Mouse (Mus musculus) C2C12 (cell line): ENCODE data around the gene Ank3.

Experiments
- CEBPB ChIP-seq: IDR thresholded peaks from one replicate; pipeline ENCODE4 v1.6.1; 2011; ENCODE audit warnings: low read depth, mild to moderate bottlenecking, control low read depth, moderate library complexity
- CTCF ChIP-seq: IDR thresholded peaks from one replicate; pipeline ENCODE4 v1.5.1; 2011; ENCODE audit not compliant: control insufficient read depth, insufficient read depth, insufficient read length
- FOSL1 ChIP-seq: IDR thresholded peaks from one replicate; pipeline ENCODE4 v1.8.0; 2011; ENCODE audit warnings: mild to moderate bottlenecking, low read length; ENCODE audit not compliant: poor library complexity, insufficient read depth, severe bottlenecking
- MAX ChIP-seq: IDR thresholded peaks from one replicate; pipeline ENCODE4 v1.6.1; 2011; ENCODE audit warnings: mild to moderate bottlenecking, control low read depth
- MYOD1 ChIP-seq: IDR thresholded peaks from one replicate; pipeline ENCODE4 v1.6.1; 2011; ENCODE audit warnings: low read depth; ENCODE audit not compliant: control insufficient read depth, insufficient read length
- MYOG ChIP-seq: IDR thresholded peaks from one replicate; pipeline ENCODE4 v1.6.1; 2011; ENCODE audit not compliant: control insufficient read depth, insufficient read length; ENCODE audit errors: extremely low read depth
- USF1 ChIP-seq: IDR thresholded peaks from one replicate; pipeline ENCODE4 v1.6.1; 2011; ENCODE audit warnings: low read depth, mild to moderate bottlenecking, control low read depth, moderate library complexity

GRCm38 (mm10) chr10:69359666-69360065 is 38.9 kb upstream of the Ank3 start:
- no peak for TF ChIP-seq FOSL1
- TF ChIP-seq CTCF, result no peak
- no peak for TF ChIP-seq MAX
- TF ChIP-seq USF1, result no peak
- TF ChIP-seq MYOG, result no peak
- no peak for TF ChIP-seq MYOD1
- TF ChIP-seq CEBPB, result no peak
